Mouse (Mus musculus) retina, postnatal 7 days (tissue): ENCODE measurements around the gene Adgrv1.

Experiments used
- DNase-seq: peaks from one replicate; pipeline ENCODE4 v3.0.0-alpha.2; 2012; ENCODE audit warnings: low read depth, low spot score

Adgrv1 gene

GRCm38 (mm10) chr13:81144434-81144833, 488.5 kb downstream of the Adgrv1 start:
- DNase-seq = no peak

- DNase-seq = no peak
Measured at GRCm38 (mm10) chr13:81142268-81142884, 490.6 kb downstream of the Adgrv1 start.

- DNase-seq = no peak
Measured at GRCm38 (mm10) chr13:81136652-81137422, 496.1 kb downstream of the Adgrv1 start.

GRCm38 (mm10) chr13:81135953-81136352, 497.0 kb downstream of the Adgrv1 start:
- no peak for DNase-seq

GRCm38 (mm10) chr13:81134412-81134811, 498.5 kb downstream of the Adgrv1 start:
- no peak for DNase-seq

GRCm38 (mm10) chr13:81133336-81133735, 499.6 kb downstream of the Adgrv1 start:
- DNase-seq = no peak

- no peak for DNase-seq
Measured at GRCm38 (mm10) chr13:81132691-81133090, 500.3 kb downstream of the Adgrv1 start.

- DNase-seq = no peak
Measured at GRCm38 (mm10) chr13:81131860-81132259, 501.1 kb downstream of the Adgrv1 start.

GRCm38 (mm10) chr13:81130742-81131524, 502.0 kb downstream of the Adgrv1 start:
- no peak for DNase-seq

GRCm38 (mm10) chr13:81125846-81126245, 507.1 kb downstream of the Adgrv1 start:
- no peak for DNase-seq

- no peak for DNase-seq
Measured at GRCm38 (mm10) chr13:81122238-81122637, 510.7 kb downstream of the Adgrv1 start.

- DNase-seq = no peak
Measured at GRCm38 (mm10) chr13:81110479-81110878, 522.5 kb downstream of the Adgrv1 start.

- no peak for DNase-seq
Measured at GRCm38 (mm10) chr13:81109676-81110075, 523.3 kb downstream of the Adgrv1 start.

GRCm38 (mm10) chr13:81108526-81109302, 524.2 kb downstream of the Adgrv1 start:
- DNase-seq = no peak

- DNase-seq = no peak
Measured at GRCm38 (mm10) chr13:81107436-81107835, 525.5 kb downstream of the Adgrv1 start.

GRCm38 (mm10) chr13:81103794-81104193, 529.2 kb downstream of the Adgrv1 start:
- DNase-seq = no peak

- no peak for DNase-seq
Measured at GRCm38 (mm10) chr13:81096424-81096823, 536.5 kb downstream of the Adgrv1 start.

- DNase-seq = no peak
Measured at GRCm38 (mm10) chr13:81094513-81094912, 538.4 kb downstream of the Adgrv1 start.

GRCm38 (mm10) chr13:81090051-81090836, 542.7 kb downstream of the Adgrv1 start:
- no peak for DNase-seq

- DNase-seq = no peak
Measured at GRCm38 (mm10) chr13:81086969-81087682, 545.8 kb downstream of the Adgrv1 start.
